In the genomic region with DNA sequence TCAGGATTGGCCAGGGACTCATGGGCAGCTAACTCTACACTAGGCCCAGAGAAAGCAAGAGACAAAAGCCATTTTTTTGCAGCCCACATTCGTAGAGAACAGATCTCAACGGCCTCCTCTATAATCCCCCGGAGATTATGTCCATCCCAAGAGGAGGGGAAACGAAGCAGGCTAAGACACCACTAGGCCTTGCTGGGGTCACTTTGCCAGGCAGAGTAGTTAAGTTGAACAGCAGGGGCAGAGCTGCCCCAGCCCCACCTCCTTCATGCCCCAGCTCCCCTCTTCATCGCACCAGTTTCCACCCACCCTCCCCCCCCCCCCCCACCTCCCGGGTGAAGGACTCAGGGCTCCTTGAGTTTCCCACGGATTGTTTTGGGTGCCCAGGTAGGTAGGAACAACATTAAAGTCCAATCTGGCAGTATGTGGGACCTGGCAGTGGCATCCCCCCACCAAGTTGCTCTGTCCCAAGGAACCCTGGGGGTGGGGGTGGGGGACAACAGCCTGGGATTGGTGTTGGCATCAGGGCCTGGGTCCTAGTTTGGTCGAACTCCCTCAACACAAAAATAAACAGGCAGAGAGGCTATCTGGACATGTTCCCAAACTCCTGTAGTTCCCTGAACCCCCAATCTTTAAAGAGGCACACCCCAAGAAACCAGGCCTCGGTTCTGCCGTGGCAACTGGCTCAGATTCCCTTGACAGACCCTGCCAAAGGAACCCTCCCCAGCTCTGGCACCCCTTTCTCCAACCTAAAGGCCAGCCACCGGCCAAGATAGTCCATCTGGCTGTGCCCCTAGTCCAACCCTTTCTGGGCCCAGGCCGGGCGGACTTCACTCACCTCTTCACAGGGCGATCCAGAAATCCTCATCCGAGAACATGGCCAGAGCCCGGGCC, we compare ENCODE assay signal across 1 mouse cellular context.
TF ChIP-seq lines count a peak whose summit lies in the region.

No protein-coding gene starts in this region.

TF ChIP-seq in C2C12, 6 proteins besides CTCF, POLR2A, EP300 and RAD21 (continued from another document):
- no peak for TF ChIP-seq FOSL1 (IDR thresholded peaks at IDR 0.05; ENCODE audit: insufficient read depth, low read length, poor library complexity, severe bottlenecking)
